Mouse (Mus musculus): ENCODE measurements around the gene M1ap. TPM values are rescaled to one million over a fixed set of nuclear protein-coding genes. Genes with fewer than 3 reads are reported as not detected.

Gene M1ap
- total RNA-seq, 4 experiments from 2014 or later: not detected

DNA sequence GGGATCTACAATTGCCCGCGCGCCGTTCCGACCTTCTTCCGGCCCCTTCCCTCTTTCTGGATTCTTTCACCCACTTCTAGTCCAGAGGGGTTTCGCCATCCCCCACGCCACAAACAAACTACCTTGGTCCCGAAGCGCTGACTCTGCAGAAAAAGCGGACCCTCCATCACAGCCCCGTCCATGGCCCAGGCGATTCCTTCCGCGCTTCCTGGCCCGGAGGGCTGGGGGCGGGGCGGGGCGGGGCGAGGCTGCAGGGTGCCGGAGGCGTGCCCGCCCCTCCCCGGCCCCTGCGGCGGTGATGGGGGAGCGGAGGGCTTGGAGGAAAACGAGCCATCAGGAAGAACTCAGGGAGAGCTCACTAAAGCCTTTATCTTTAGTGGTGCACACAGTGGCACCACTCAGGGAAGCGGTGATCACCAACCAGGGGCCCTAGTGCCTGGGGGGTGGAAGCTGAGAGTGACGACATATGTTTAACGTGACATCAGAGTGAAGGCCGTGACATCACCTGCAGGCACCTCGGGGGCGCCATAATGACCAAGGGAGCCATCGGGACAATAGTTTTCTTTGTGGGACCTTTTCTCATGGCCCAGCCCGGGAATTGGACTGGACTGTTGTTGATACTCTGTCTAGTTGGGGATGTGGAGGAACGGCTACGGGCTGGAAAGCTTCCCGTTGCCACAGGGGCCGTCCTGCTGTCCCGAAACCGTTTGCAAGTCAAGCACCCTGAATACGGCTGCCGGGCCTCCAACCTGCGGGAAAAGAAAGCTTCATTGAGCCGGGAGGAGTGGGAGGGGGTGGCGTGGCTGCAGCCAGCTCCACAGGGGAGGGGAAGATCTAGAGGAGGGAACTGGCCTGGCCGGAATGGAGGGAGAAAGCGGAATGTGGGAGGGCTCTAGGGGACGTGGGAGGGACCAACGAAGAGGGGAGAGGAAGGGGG lies 86.8 kb downstream of the M1ap start, which contains the start of the genes Dok1 and Loxl3:
TSS of gene Dok1 (minus strand) at position 223 of the 937 bp plus-strand sequence.
TSS of gene Loxl3 (plus strand) at position 925 of the 937 bp plus-strand sequence.
- DNase-seq (ENCODE audit: low spot score in 2 of 2): peak; percentile 33 to 53

- DNase-seq (ENCODE audit: low spot score in 2 of 2): no peak
Observed at GRCm38 (mm10) chr6:83034463-83035055, 87.9 kb downstream of the M1ap start.

GRCm38 (mm10) chr6:83037188-83037587 lies 90.5 kb downstream of the M1ap start:
- DNase-seq (ENCODE audit: low spot score in 2 of 2): no peak

GRCm38 (mm10) chr6:83038496-83039012 lies 91.9 kb downstream of the M1ap start:
- peak; percentile 88 to 89 for DNase-seq (ENCODE audit: low spot score in 2 of 2)

DNA sequence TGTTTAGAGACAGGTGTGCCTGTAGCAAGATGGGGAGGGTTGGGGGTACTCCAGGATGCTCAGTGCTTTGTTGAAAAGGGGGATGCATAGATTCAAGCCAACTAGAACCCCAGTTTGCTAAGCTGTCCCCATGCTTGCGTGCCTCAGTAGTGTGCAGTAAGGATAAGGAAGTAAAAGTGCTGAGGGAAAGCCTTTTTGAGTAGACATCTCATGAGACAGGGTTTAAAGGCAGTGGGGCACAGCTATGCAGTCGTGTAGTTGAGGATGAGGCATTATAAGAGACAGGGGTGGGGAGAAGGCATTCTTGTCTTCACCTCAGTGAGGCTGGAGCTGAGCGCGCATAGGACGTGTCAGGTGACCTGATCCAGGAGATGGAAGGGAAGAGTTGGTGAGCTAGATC lies 93.9 kb downstream of the M1ap start:
- no peak for DNase-seq (ENCODE audit: low spot score in 2 of 2)

- no peak for DNase-seq (ENCODE audit: low spot score in 2 of 2)
Observed at GRCm38 (mm10) chr6:83043561-83043960, 96.9 kb downstream of the M1ap start.

- no peak for DNase-seq (ENCODE audit: low spot score in 2 of 2)
Observed at GRCm38 (mm10) chr6:83043993-83044392, 97.3 kb downstream of the M1ap start.

DNA sequence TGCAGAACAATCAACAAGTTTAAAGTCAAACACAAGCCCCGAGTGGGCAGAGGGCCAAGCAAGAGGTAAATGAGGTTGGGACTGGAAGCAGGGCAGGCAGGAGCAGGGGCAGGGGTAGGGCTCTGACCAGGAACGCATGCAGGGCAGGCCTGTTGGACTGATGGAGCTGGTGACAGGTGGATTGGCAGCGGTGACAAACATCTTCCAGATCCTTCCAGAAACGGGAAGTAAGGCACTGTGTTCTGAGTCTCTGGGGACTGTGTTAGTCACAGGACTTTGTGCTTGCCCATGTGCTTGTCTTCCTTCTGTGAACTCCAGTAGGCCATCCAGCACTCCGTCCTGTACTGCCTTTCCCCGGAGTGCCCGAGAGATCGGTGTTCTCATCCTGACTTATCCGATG lies 98.0 kb downstream of the M1ap start:
- DNase-seq (ENCODE audit: low spot score in 2 of 2): no peak

DNA sequence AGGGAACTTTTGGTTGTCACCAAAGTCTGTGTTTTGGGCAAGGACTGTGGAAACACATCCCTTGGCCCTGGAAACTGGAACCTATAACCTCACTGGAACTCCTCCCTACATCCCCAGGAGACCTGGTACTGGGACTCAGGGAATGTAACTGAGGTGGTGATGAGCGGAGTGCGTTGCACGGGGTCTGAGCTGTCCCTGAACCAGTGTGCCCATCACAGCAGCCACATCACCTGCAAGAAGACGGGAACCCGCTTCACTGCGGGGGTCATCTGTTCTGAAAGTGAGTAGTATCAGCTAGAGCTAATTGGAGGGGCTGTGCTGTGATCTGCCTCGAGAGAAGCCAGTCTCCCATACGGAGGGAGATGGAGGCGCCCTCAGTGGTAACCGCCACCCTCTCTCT lies 102.7 kb downstream of the M1ap start:
- no peak for DNase-seq (ENCODE audit: low spot score in 2 of 2)

DNA sequence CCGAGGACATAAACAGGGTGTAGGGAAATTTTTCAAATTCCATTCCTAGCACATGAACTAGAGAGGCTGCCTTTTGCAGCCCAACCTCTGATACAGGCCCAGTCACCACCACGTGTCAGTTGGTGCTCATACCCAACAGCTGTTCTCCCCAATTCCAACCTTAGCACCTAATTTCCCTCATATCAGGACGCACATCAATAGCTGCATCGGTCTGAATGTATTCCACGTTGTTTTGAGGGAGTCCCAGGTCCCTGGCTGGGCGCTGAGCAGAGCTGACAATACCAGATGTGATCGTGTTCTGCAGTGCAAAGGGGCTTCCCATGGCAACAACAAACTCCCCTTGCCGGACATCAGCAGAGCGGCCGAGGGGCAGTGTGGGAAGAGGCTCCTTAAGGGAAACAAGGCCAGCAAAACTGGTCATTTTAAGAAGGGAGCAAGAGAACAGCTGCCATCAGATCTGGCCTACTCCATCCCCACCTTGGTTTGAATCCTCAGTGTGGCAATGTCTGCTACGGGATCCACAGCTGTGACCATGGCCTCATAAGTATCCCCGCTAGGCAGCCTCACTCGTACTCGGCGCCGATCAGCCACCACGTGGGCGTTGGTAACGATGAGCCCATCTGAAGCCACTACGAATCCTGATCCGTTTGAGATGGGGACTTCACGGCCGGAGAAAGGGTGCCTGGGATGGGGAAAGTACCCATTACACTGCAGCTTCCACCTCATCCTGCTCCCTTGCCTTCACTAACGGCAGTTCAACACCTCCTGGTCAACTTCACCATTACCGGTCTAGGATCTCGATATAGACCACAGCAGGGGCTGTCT lies 106.6 kb downstream of the M1ap start:
- DNase-seq (ENCODE audit: low spot score in 2 of 2): no peak

DNA sequence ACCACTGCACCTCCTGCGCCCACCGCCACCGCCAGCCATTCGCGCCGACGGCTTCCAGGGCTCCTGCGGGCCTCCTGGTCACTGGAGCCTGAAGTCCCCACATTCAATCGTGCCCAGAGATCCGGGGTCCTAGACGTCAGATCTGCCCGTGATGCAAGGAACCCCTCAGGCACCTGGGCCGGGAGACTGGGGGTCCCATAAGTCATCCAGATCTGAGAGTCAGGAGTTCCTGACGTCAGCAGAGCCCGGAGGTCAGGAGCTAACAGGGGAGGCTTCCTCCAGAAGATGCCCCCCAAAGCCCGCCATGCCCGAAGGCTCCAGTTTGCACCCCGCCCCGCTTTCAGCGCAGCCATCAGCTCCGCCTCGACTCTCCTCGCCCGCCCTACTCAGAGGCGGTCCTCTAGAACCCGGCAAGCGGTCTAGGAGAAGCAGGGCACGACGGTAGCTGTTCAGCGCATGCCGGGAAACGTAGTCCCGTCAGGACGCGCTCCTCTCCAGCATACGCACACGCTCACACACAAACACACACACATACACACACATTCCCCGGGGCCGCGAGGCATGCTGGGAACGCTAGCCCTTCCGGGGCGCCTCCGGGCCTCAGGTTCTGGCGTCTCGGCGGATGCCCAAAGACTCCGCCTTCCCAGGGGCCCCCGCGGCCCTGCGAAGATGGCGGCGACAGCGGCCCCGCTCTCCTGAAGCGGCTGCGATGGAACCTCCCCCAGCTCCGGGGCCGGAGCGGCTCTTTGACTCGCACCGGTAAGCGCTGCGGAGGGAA lies 107.6 kb downstream of the M1ap start, which contains the start of gene Aup1:
TSS of gene Aup1 (plus strand) at position 448 of the 778 bp plus-strand sequence.
- DNase-seq (ENCODE audit: low spot score in 2 of 2): peak; percentile 93 to 97

- no peak for DNase-seq (ENCODE audit: low spot score in 2 of 2)
Observed at GRCm38 (mm10) chr6:83054871-83055431, 108.2 kb downstream of the M1ap start, which contains the start of gene Htra2. TSS of gene Htra2 (minus strand) at chr6:83055273.

GRCm38 (mm10) chr6:83057790-83058189 lies 111.1 kb downstream of the M1ap start, which contains the start of gene Dqx1:
TSS of gene Dqx1 (plus strand) at chr6:83057844.
- no peak for DNase-seq (ENCODE audit: low spot score in 2 of 2)

DNA sequence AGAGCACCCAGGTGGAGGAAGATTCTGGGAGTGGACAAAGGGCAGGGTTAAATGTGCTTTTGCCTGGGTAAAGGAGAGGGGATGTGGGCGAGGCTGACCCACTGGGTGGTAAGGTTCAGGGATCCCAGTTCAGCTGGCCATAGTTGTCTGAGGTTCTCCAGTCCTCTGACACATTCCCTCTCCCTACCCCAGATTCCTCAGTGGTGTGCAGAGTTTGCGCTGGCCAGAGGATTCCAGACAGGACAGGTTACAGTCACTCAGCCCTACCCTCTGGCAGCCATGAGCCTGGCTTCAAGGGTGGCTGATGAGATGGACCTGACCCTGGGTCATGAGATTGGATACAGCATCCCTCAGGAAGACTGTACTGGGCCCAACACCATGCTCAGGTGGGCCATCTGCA lies 112.0 kb downstream of the M1ap start:
- DNase-seq (ENCODE audit: low spot score in 2 of 2): no peak

- no peak for DNase-seq (ENCODE audit: low spot score in 2 of 2)
Observed at GRCm38 (mm10) chr6:83065995-83066394, 119.3 kb downstream of the M1ap start.

GRCm38 (mm10) chr6:83066441-83066840 lies 119.7 kb downstream of the M1ap start:
- no peak for DNase-seq (ENCODE audit: low spot score in 2 of 2)

- DNase-seq (ENCODE audit: low spot score in 2 of 2): no peak
Observed at GRCm38 (mm10) chr6:83068221-83068620, 121.5 kb downstream of the M1ap start.

- no peak for DNase-seq (ENCODE audit: low spot score in 2 of 2)
Observed at GRCm38 (mm10) chr6:83068706-83069487, 122.2 kb downstream of the M1ap start.

Measured in gastrocnemius, adult 8-10 months (tissue).